Mouse (Mus musculus) hindbrain, embryonic 16.5 days (tissue): Measurements from ENCODE around the gene Bmx. TPM values are rescaled to one million over a fixed set of nuclear protein-coding genes. Genes with fewer than 3 reads are reported as not detected.
A peak's percentile ranks its signal among the peaks of the same experiment; 100 is the strongest.

Source experiments
- ATAC-seq: fragments of 200-750 bp; cut with Nextera tagmentation; 2 replicates; pipeline ENCODE4 v1.8.0; 2017; ENCODE audit warnings: moderate TSS enrichment, moderate library complexity
- H3K27ac ChIP-seq: fragments of 300-500 bp; sonication (generic); 2 replicates; pipeline ENCODE4 v1.5.1; 2014; ENCODE audit warnings: low read depth, mild to moderate bottlenecking, control low read depth, low read length, moderate library complexity
- H3K27me3 ChIP-seq: fragments of 300-500 bp; sonication (generic); replicated peaks from 2 replicates; pipeline ENCODE4 v1.6.1; 2014; ENCODE audit warnings: low read length; ENCODE audit not compliant: control insufficient read depth, insufficient read depth
- H3K36me3 ChIP-seq: fragments of 300-500 bp; sonication (generic); 2 replicates; pipeline ENCODE4 v1.6.1; 2014; ENCODE audit warnings: mild to moderate bottlenecking, low read length, moderate library complexity, mixed read lengths; ENCODE audit not compliant: control insufficient read depth, insufficient read depth
- H3K4me1 ChIP-seq: fragments of 300-500 bp; sonication (generic); 2 replicates; pipeline ENCODE4 v1.6.1; 2014; ENCODE audit warnings: low read depth, low read length; ENCODE audit not compliant: control insufficient read depth, insufficient read depth
- H3K4me2 ChIP-seq: fragments of 300-500 bp; sonication (generic); 2 replicates; pipeline ENCODE4 v1.6.1; 2014; ENCODE audit warnings: mild to moderate bottlenecking, low read length, control low read depth, moderate library complexity
- H3K4me3 ChIP-seq: fragments of 300-500 bp; sonication (generic); 2 replicates; pipeline ENCODE4 v1.5.1; 2014; ENCODE audit warnings: mild to moderate bottlenecking, low read length, control low read depth, moderate library complexity
- H3K9ac ChIP-seq: fragments of 300-500 bp; sonication (generic); 2 replicates; pipeline ENCODE4 v1.6.1; 2014; ENCODE audit warnings: low read depth, mild to moderate bottlenecking, control low read depth, low read length, moderate library complexity
- H3K9me3 ChIP-seq: fragments of 300-500 bp; sonication (generic); 2 replicates; pipeline ENCODE4 v1.6.1; 2014; ENCODE audit warnings: mild to moderate bottlenecking, low read length, moderate library complexity; ENCODE audit not compliant: control insufficient read depth
- WGBS: fragments of 180-500 bp; shearing (Covaris S2); extraction: QIAGEN DNeasy Blood & Tissue Kit; methylation state at CpG from one replicate; pipeline ENCODE4 v1.1.7; 2014; 5-methylcytosine and 5-hydroxymethylcytosine counted together
- polyA plus RNA-seq: library from polyadenylated mRNA; unstranded; fragments of >200 nt; fragmentation: Nextera tagmentation; extraction: Ambion mirVana; gene quantifications from 2 replicates; pipeline ENCODE4 v1.2.1, GENCODE M21; 2015

The Bmx gene
- polyA plus RNA-seq, 1 experiment from 2014 or later = 0.41 TPM

GRCm38 (mm10) chrX:164189880-164190279 lies 68.1 kb downstream of the Bmx start:
- Histone ChIP-seq H3K4me1 (no peaks in the 10 kb centered on the region), H3K9me3 (no peaks in the 10 kb centered on the region), H3K36me3 (no peaks in the 10 kb centered on the region), H3K27ac (no peak overlapping the region), H3K9ac (no peak overlapping the region), H3K27me3 (no peaks in the 10 kb centered on the region; the same call in 1 of the 2 replicates), H3K4me3 (no peak overlapping the region), H3K4me2 (no peak overlapping the region)
- ATAC-seq = no peak

GRCm38 (mm10) chrX:164183844-164184243 lies 74.1 kb downstream of the Bmx start:
- Histone ChIP-seq H3K9ac (no peak overlapping the region), H3K36me3 (no peaks in the 10 kb centered on the region), H3K4me1 (no peaks in the 10 kb centered on the region), H3K9me3 (no peaks in the 10 kb centered on the region), H3K4me2 (no peak overlapping the region), H3K27ac (no peak overlapping the region), H3K4me3 (no peak overlapping the region), H3K27me3 (peaks cover 4% of the 10 kb centered on the region)
- no peak for ATAC-seq
- 47% methylated on average over 3 of the region's 3 CpGs for WGBS

GRCm38 (mm10) chrX:164179746-164180145 lies 78.2 kb downstream of the Bmx start:
- WGBS = 13% methylated on average over 3 of the region's 3 CpGs
- Histone ChIP-seq H3K9me3 (no peaks in the 10 kb centered on the region), H3K4me3 (no peak overlapping the region), H3K4me2 (no peak overlapping the region), H3K27ac (no peak overlapping the region), H3K27me3 (peaks cover 4% of the 10 kb centered on the region), H3K4me1 (no peaks in the 10 kb centered on the region), H3K36me3 (no peaks in the 10 kb centered on the region), H3K9ac (no peak overlapping the region)
- ATAC-seq = 0 out of 2 replicates have a peak, but pooled peaks have one; percentile 58

- Histone ChIP-seq H3K4me2 (no peak overlapping the region), H3K27ac (no peak overlapping the region), H3K9me3 (no peaks in the 10 kb centered on the region), H3K4me3 (no peak overlapping the region), H3K27me3 (peaks cover 4% of the 10 kb centered on the region), H3K9ac (no peak overlapping the region), H3K36me3 (no peaks in the 10 kb centered on the region), H3K4me1 (no peaks in the 10 kb centered on the region)
- no peak for ATAC-seq
- 89% methylated on average over 2 of the region's 2 CpGs for WGBS
Measured at GRCm38 (mm10) chrX:164178856-164179255, 79.1 kb downstream of the Bmx start.

GRCm38 (mm10) chrX:164175780-164176179 lies 82.2 kb downstream of the Bmx start:
- Histone ChIP-seq H3K27me3 (no peaks in the 10 kb centered on the region; the same call in 1 of the 2 replicates), H3K9ac (no peak overlapping the region)

GRCm38 (mm10) chrX:164175311-164175710 lies 82.7 kb downstream of the Bmx start:
- Histone ChIP-seq H3K4me1 (no peaks in the 10 kb centered on the region), H3K27me3 (no peaks in the 10 kb centered on the region; the same call in 1 of the 2 replicates), H3K27ac (no peak overlapping the region), H3K4me2 (no peak overlapping the region), H3K9me3 (no peaks in the 10 kb centered on the region), H3K36me3 (no peaks in the 10 kb centered on the region), H3K9ac (no peak overlapping the region), H3K4me3 (no peak overlapping the region)
- no peak for ATAC-seq
- WGBS = 88% methylated on average over 1 of the region's 1 CpGs

More at GRCm38 (mm10) chrX:164175780-164176179, 82.2 kb downstream of the Bmx start:
- no peaks in the 10 kb centered on the region for H3K9me3 ChIP-seq
- no peaks in the 10 kb centered on the region for H3K4me1 ChIP-seq
- no peak overlapping the region for H3K27ac ChIP-seq
- no peak for ATAC-seq
- H3K36me3 ChIP-seq = no peaks in the 10 kb centered on the region
- WGBS = 61% methylated on average over 2 of the region's 2 CpGs
- H3K4me3 ChIP-seq = no peak overlapping the region
- no peak overlapping the region for H3K4me2 ChIP-seq

GRCm38 (mm10) chrX:164173880-164174279 lies 84.1 kb downstream of the Bmx start:
- H3K4me1 ChIP-seq = no peaks in the 10 kb centered on the region
- no peak overlapping the region for H3K9ac ChIP-seq
- no peaks in the 10 kb centered on the region for H3K9me3 ChIP-seq
- H3K36me3 ChIP-seq = no peaks in the 10 kb centered on the region
- no peak overlapping the region for H3K4me2 ChIP-seq
- no peak overlapping the region for H3K27ac ChIP-seq
- ATAC-seq = no peak
- no peaks in the 10 kb centered on the region; the same call in 1 of the 2 replicates for H3K27me3 ChIP-seq
- 92% methylated on average over 4 of the region's 4 CpGs for WGBS
- H3K4me3 ChIP-seq = no peak overlapping the region

GRCm38 (mm10) chrX:164171034-164171433 lies 87.0 kb downstream of the Bmx start:
- ATAC-seq = no peak
- no peaks in the 10 kb centered on the region for H3K9me3 ChIP-seq
- H3K4me1 ChIP-seq = no peaks in the 10 kb centered on the region
- H3K9ac ChIP-seq = no peak overlapping the region
- H3K27ac ChIP-seq = no peak overlapping the region
- no peaks in the 10 kb centered on the region for H3K27me3 ChIP-seq
- WGBS = 74% methylated on average over 2 of the region's 2 CpGs
- no peaks in the 10 kb centered on the region for H3K36me3 ChIP-seq
- no peak overlapping the region for H3K4me3 ChIP-seq
- no peak overlapping the region for H3K4me2 ChIP-seq

GRCm38 (mm10) chrX:164164681-164165080 lies 93.3 kb downstream of the Bmx start:
- Histone ChIP-seq H3K9ac (no peak overlapping the region), H3K9me3 (no peaks in the 10 kb centered on the region), H3K4me2 (no peak overlapping the region), H3K27ac (no peak overlapping the region), H3K4me3 (no peak overlapping the region), H3K27me3 (no peaks in the 10 kb centered on the region), H3K4me1 (no peaks in the 10 kb centered on the region), H3K36me3 (no peaks in the 10 kb centered on the region)
- WGBS = 90% methylated on average over 1 of the region's 1 CpGs
- ATAC-seq = no peak

GRCm38 (mm10) chrX:164154594-164154993 lies 103.4 kb downstream of the Bmx start:
- WGBS = 86% methylated on average over 5 of the region's 5 CpGs
- no peaks in the 10 kb centered on the region for H3K27me3 ChIP-seq
- no peak overlapping the region for H3K9ac ChIP-seq
- H3K4me3 ChIP-seq = no peak overlapping the region
- no peak overlapping the region for H3K27ac ChIP-seq
- no peaks in the 10 kb centered on the region for H3K9me3 ChIP-seq
- no peaks in the 10 kb centered on the region for H3K36me3 ChIP-seq
- H3K4me1 ChIP-seq = no peaks in the 10 kb centered on the region
- no peak for ATAC-seq
- H3K4me2 ChIP-seq = no peak overlapping the region
